Mouse (Mus musculus) retina, postnatal 1 day (tissue): Measurements from ENCODE around the gene Mybpc1.
"Not testable (repeated sequence)": the region's sequence is repeated elsewhere in the genome, so short reads cannot be mapped to it uniquely, and the experiment has no call there.

Source experiments
- DNase-seq: peaks from one replicate; pipeline ENCODE4 v3.0.0-alpha.2; 2012

Gene Mybpc1

DNA sequence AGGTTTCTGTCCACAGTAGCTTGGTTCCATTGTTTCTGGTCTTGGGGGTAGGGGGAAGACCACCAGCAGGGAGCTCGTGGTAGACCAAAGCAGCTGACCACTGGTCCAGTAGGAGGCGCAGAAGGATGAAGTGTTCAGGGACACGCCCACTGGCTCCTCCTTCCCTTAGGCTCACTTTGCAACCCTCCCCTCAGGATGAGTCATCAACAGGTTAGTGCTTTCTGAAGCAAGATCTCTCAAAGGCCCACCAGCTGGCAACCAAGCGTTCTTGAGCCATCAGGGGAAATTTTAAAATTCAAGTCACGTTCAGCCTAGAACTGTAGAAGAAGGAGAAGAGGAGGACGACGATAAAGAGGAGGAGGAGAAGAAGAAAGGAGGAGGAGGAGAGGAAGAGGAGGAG, 113.3 kb downstream of the Mybpc1 start:
- DNase-seq, result no peak

DNA sequence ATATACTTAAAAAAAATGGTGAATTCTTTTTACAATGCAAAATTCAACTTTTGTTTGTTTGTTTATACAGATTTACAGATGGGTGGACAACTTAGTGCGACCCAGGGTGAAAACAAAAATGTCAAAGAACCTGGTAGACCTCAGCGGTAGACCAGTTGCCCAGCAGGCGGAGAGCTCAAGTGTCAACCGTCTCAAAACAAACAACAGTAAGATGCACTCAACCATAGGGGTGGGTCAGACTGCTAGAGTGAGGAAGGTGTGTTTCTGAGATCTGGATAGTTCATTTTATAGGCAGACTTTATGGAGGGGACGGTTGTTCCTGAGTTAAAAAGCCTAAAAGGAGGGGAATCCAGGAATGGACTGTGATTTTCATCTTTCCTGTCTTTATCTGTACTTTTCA, 116.3 kb downstream of the Mybpc1 start:
- DNase-seq, result no peak

DNA sequence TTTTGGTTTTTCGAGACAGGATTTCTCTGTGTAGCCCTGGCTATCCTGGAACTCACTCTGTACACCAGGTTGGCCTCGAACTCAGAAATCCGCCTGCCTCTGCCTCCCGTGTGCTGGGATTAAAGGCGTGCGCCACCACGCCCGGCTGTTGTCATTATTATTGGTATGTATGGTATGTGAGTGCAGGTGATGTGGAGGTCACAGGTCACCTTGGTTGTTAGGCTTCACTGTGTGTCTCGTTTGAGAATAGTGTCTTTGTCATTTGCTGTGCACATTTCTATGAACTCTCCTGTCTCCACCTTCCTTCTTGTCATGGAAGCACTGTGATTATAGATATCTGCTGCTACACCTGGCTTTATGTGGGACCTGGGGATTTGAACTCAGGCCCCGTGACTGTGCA, 122.1 kb downstream of the Mybpc1 start:
- not testable (repeated sequence) for DNase-seq
